Mouse (Mus musculus): ENCODE measurements around the gene Daam2. TPM values are rescaled to one million over a fixed set of nuclear protein-coding genes. Genes with fewer than 3 reads are reported as not detected.

Daam2 gene
- polyA plus RNA-seq, 1 experiment from 2014 or later = 17.3 TPM

DNA sequence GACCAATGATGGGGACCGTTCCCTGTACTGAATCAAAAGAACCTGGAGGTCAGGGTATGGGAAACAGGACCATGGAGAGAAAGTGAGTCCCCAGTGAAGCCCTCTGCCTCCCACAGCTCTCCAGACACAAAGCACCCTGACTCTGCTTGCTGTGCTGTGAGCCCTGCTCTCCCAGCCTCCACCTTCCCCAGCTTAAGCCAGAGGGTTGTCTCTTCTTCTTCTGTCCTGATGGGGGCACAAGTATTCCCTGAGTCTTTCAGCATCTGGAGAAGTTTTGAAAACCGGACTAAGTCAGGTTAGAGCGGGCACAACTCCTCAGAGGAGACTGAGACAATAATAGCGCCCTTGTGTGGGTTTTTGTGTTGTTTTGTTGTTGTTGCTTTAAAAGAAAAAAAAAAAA, 2.2 kb downstream of the Daam2 start:
- Histone ChIP-seq H3K27me3 (no peaks in the 10 kb centered on the region; the same call in 1 of the 2 replicates), H3K9me3 (no peaks in the 10 kb centered on the region), H3K36me3 (no peaks in the 10 kb centered on the region), H3K27ac (peak overlapping the region; percentile 99; the same call in 1 of the 2 replicates), H3K9ac (peak overlapping the region; percentile 89), H3K4me3 (peak overlapping the region; percentile 67), H3K4me2 (peak overlapping the region; percentile 81), H3K4me1 (peaks cover 52% of the 10 kb centered on the region)
- 25% methylated on average over 4 of the region's 4 CpGs for WGBS
- no peak for ATAC-seq (ENCODE audit: insufficient number of reproducible peaks, insufficient read depth, low FRiP score, low TSS enrichment, low read depth)

DNA sequence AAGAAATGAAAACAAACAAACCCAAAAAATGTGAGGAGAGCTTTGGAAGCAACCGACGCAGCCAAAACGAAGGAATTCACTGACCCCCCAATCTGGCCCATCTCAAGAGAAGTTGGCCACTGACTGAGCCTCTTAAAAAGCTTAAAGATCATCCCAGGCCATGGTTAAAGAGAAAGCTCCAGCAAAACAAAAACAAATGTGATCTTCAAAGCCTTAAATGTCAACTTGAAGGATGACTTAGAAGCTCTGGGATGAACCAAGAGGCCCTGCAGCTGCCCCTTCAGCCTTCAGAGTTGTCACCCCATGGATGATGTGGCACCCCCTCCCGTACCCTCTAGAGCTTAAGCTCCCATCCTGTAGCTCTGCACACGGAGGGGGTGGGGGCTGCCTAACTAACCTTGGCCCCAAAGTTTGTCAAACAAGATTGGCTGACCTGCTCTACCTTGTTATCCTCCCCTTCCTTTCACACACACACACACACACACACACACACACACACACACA, 4.3 kb downstream of the Daam2 start:
- ATAC-seq (ENCODE audit: insufficient number of reproducible peaks, insufficient read depth, low FRiP score, low TSS enrichment, low read depth) = no peak

DNA sequence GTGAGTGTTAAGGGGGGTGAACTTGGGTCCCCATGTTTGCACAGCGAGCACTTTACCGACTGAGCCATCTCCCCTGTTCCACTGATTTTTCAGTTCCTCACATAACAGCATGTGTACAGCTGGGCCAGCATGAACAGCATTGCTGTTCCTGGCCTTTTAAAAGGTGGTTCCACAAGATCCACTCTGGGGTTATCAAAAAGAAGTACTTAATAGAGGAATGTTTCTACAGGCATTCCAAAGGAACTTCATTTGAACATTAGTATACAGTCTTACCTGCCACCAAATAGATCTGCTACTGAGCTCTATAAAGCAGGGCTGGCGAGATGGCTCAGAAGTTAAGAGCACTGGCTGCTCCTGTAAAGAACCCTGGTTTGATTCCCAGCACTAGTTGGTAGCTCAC, 8.0 kb downstream of the Daam2 start:
- WGBS = 88% methylated on average over 3 of the region's 3 CpGs
- Histone ChIP-seq H3K27me3 (no peaks in the 10 kb centered on the region), H3K4me3 (no peak overlapping the region), H3K9me3 (no peaks in the 10 kb centered on the region), H3K9ac (no peak overlapping the region), H3K27ac (no peak overlapping the region), H3K4me1 (peaks cover 33% of the 10 kb centered on the region), H3K4me2 (no peak overlapping the region), H3K36me3 (0 out of 2 replicates have a peak, but pooled peaks cover 3% of the 10 kb centered on the region)
- no peak for ATAC-seq (ENCODE audit: insufficient number of reproducible peaks, insufficient read depth, low FRiP score, low TSS enrichment, low read depth)

More for the DNA sequence above, 4.3 kb downstream of the Daam2 start:
- Histone ChIP-seq H3K4me1 (peaks cover 48% of the 10 kb centered on the region), H3K36me3 (no peaks in the 10 kb centered on the region), H3K4me3 (no peak overlapping the region), H3K27ac (no peak overlapping the region), H3K27me3 (no peaks in the 10 kb centered on the region), H3K9me3 (no peaks in the 10 kb centered on the region), H3K9ac (no peak overlapping the region), H3K4me2 (peak overlapping the region; percentile 81)
- WGBS = 45% methylated on average over 5 of the region's 5 CpGs

DNA sequence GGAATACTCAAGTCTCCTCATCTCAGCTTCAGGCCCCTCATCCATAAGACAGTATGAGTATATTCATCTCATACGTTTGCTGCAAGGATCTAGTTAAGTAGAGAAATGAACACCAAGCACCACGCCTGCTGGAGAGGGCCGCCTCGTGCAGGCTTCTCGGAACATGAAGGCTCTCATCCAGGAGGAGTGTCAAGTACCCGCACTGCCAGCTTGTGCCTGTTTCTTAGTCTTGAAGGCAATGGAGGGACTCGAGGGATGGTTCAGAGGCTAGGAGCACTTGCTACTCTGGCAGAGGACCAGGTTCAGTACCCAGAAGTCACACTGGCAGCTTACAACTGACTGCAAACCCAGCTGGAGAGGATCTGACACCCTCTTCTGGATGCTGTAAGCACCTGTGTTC, 12.2 kb downstream of the Daam2 start:
- Histone ChIP-seq H3K4me1 (peaks cover 5% of the 10 kb centered on the region; the same call in 1 of the 2 replicates), H3K4me2 (no peak overlapping the region), H3K9me3 (no peaks in the 10 kb centered on the region), H3K27ac (no peak overlapping the region), H3K27me3 (no peaks in the 10 kb centered on the region), H3K36me3 (peaks cover 23% of the 10 kb centered on the region), H3K9ac (no peak overlapping the region), H3K4me3 (no peak overlapping the region)
- ATAC-seq (ENCODE audit: insufficient number of reproducible peaks, insufficient read depth, low FRiP score, low TSS enrichment, low read depth) = no peak
- whole genome bisulfite sequencing = 71% methylated on average over 7 of the region's 7 CpGs

DNA sequence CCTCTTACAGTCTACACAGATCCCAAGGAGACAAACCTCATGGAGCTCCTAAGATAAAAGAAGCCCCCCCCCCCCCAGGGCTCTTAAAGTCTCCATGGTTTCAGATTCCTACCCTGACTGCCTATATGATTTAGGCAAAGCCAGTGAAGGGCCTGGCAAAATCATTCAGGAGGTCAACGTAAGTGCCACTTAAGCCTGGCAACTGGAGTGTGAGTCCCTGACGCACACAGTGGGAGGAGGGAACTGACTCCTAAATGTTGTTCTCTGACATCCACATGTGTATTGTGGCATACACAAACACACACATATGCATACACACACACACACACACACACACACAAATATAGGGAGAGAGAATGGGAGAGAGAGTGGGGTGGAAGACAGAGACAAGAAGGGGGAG, 12.7 kb downstream of the Daam2 start:
- ATAC-seq (ENCODE audit: insufficient number of reproducible peaks, insufficient read depth, low FRiP score, low TSS enrichment, low read depth) = no peak
- Histone ChIP-seq H3K4me2 (no peak overlapping the region), H3K36me3 (peaks cover 23% of the 10 kb centered on the region), H3K9ac (no peak overlapping the region), H3K4me1 (peaks cover 5% of the 10 kb centered on the region; the same call in 1 of the 2 replicates), H3K27me3 (no peaks in the 10 kb centered on the region), H3K9me3 (no peaks in the 10 kb centered on the region), H3K4me3 (no peak overlapping the region), H3K27ac (no peak overlapping the region)
- 81% methylated on average over 2 of the region's 2 CpGs for WGBS

DNA sequence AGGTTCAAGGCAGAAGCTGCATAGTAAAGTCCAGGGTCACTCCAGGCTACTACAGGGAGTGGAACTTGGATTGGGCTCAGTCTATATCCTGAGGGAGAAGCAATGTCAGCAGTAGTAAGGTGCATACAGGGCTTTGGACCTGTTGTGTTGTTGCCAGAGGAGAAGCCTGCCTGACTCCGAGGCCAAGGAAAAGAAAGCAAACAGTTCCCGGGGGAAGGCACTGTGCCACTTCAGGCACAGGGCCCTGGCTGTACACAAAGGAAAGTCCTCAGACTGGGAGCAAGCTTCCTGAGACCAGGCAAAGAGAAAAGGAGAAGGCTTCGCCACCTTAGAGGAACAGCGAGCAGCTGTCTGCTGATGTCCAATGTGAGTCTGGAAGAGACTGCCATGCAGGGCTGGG, 18.1 kb downstream of the Daam2 start:
- H3K27me3 ChIP-seq = no peaks in the 10 kb centered on the region
- H3K36me3 ChIP-seq = peaks cover 29% of the 10 kb centered on the region
- no peak for ATAC-seq (ENCODE audit: insufficient number of reproducible peaks, insufficient read depth, low FRiP score, low TSS enrichment, low read depth)
- peaks cover 21% of the 10 kb centered on the region for H3K4me1 ChIP-seq
- no peaks in the 10 kb centered on the region for H3K9me3 ChIP-seq
- H3K27ac ChIP-seq = no peak overlapping the region
- no peak overlapping the region for H3K4me3 ChIP-seq
- WGBS = 81% methylated on average over 4 of the region's 4 CpGs
- H3K9ac ChIP-seq = no peak overlapping the region
- H3K4me2 ChIP-seq = no peak overlapping the region

DNA sequence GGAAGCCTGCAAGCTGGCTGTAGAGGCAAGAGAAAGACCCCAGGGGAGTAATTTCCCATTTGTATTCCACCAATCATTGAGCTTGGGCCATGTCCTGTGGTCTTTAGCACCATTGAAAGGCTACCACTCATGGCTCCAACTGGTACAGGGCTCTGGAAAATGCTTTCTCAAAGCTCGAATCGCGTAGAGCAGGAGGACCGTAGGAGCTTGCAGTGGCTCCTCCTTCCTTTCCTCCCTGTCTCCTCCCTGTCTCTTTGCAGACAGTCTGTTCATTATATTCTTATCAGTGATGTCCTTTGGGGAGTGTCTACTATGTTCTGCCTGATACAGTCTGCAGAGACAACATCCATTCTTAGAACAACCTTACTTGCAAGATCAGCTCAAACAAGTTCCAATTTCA, 18.7 kb downstream of the Daam2 start:
- peaks cover 26% of the 10 kb centered on the region for H3K4me1 ChIP-seq
- no peaks in the 10 kb centered on the region for H3K27me3 ChIP-seq
- peaks cover 26% of the 10 kb centered on the region for H3K36me3 ChIP-seq
- H3K4me3 ChIP-seq = no peak overlapping the region
- WGBS = 68% methylated on average over 4 of the region's 4 CpGs
- H3K27ac ChIP-seq = no peak overlapping the region
- H3K4me2 ChIP-seq = no peak overlapping the region
- ATAC-seq (ENCODE audit: insufficient number of reproducible peaks, insufficient read depth, low FRiP score, low TSS enrichment, low read depth) = no peak
- H3K9me3 ChIP-seq = no peaks in the 10 kb centered on the region
- H3K9ac ChIP-seq = no peak overlapping the region

DNA sequence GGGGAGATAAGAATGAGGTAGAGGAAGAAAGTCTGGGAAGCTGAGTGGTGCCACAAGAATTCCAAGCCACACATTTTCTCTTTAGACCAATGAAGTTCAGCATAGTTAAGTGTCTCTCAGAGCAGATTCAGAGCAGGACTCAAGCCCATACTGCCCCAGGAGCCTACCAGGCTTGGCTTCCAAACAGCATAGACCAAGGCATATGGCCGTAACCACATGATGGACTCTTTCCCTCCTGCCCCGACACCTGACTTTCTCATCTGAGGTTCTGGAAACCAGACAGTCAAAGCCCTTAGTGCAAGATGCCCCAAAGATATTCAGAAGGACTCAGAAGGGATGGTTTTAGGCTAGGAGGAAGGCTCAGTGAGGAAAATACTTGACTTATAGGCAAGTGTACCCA, 19.6 kb downstream of the Daam2 start:
- Histone ChIP-seq H3K4me3 (no peak overlapping the region), H3K36me3 (peaks cover 20% of the 10 kb centered on the region), H3K9ac (no peak overlapping the region), H3K9me3 (no peaks in the 10 kb centered on the region), H3K4me2 (no peak overlapping the region), H3K4me1 (peaks cover 35% of the 10 kb centered on the region), H3K27me3 (no peaks in the 10 kb centered on the region), H3K27ac (no peak overlapping the region)
- 96% methylated on average over 2 of the region's 2 CpGs for WGBS
- no peak for ATAC-seq (ENCODE audit: insufficient number of reproducible peaks, insufficient read depth, low FRiP score, low TSS enrichment, low read depth)

DNA sequence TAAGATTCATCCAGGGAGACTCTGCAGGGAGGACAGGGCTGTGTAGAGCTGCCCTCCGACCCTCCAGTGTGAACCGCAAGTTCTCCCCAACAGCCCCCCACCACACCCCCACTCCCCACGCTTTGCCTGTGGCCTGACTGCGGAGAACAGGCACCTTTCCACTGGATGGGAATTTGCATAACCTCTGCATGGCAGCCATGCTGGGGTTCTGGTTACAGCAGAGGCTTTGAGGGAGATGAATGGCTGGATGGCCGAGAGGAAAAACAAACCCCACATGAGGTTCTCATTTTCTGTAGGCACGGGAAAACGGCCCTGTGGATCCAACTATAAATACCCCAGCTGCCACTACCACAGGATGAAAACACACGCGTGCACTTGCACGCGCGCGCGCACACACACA, 23.4 kb downstream of the Daam2 start:
- Histone ChIP-seq H3K36me3 (peaks cover 11% of the 10 kb centered on the region), H3K9me3 (no peaks in the 10 kb centered on the region), H3K4me2 (peak overlapping the region; percentile 42), H3K27ac (peak overlapping the region; percentile 91), H3K4me3 (no peak overlapping the region), H3K4me1 (peaks cover 60% of the 10 kb centered on the region), H3K9ac (peak overlapping the region; percentile 7; the same call in 1 of the 2 replicates), H3K27me3 (no peaks in the 10 kb centered on the region)
- 30% methylated on average over 14 of the region's 14 CpGs for WGBS
- peak; percentile 69; the same call in 1 of the 2 replicates for ATAC-seq (ENCODE audit: insufficient number of reproducible peaks, insufficient read depth, low FRiP score, low TSS enrichment, low read depth)

DNA sequence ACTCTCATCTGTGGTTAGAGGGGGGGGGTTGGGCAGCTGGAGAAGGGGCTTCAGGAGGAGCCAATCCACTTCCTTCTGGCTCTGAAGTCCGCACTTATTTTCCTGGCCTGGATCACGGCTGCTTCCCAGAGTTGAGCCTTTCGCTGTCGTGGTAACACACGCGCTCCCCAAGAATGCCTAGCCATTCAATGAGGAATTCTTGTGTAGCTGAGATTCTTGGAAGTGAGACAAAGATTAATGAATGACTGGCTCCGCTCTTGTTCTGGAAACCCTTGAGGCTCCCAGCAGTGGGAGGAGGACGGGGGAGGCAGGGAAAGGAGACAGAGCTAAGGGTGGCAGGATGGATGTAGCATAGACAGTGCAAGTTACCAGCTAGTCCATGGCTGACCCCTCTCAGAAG, 24.9 kb downstream of the Daam2 start:
- H3K4me2 ChIP-seq = 0 out of 2 replicates have a peak overlapping the region, but pooled peaks have one; percentile 2
- peaks cover 72% of the 10 kb centered on the region for H3K4me1 ChIP-seq
- ATAC-seq (ENCODE audit: insufficient number of reproducible peaks, insufficient read depth, low FRiP score, low TSS enrichment, low read depth) = peak; percentile 12; the same call in 1 of the 2 replicates
- H3K36me3 ChIP-seq = peaks cover 7% of the 10 kb centered on the region; the same call in 1 of the 2 replicates
- whole genome bisulfite sequencing = 18% methylated on average over 8 of the region's 8 CpGs
- H3K27me3 ChIP-seq = no peaks in the 10 kb centered on the region
- H3K27ac ChIP-seq = peak overlapping the region; percentile 91
- no peak overlapping the region for H3K4me3 ChIP-seq
- H3K9ac ChIP-seq = no peak overlapping the region
- no peaks in the 10 kb centered on the region for H3K9me3 ChIP-seq

DNA sequence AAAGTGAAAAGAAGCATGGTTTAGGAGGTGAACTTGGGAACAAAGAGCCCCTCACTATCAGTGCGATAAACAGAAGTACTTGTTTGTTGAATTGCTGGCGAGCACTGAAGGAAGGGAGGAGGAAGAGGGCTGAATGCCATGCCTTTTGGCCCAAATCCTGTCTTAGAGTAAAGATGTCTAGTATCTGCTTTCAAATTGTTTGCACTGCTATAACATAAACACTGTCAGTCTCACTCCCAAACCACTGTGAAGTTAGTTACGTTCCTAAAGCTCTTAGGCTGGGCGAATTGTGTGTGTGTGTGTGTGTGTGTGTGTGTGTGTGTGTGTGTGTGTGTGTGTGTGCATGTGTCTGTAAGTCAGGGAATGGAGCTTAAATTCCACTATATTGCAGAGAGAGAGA, 28.6 kb downstream of the Daam2 start:
- no peaks in the 10 kb centered on the region for H3K27me3 ChIP-seq
- H3K9ac ChIP-seq = no peak overlapping the region
- peaks cover 48% of the 10 kb centered on the region for H3K4me1 ChIP-seq
- WGBS = 55% methylated on average over 4 of the region's 4 CpGs
- H3K4me3 ChIP-seq = no peak overlapping the region
- H3K36me3 ChIP-seq = peaks cover 39% of the 10 kb centered on the region
- H3K27ac ChIP-seq = no peak overlapping the region
- H3K9me3 ChIP-seq = no peaks in the 10 kb centered on the region
- H3K4me2 ChIP-seq = no peak overlapping the region
- ATAC-seq (ENCODE audit: insufficient number of reproducible peaks, insufficient read depth, low FRiP score, low TSS enrichment, low read depth) = no peak

DNA sequence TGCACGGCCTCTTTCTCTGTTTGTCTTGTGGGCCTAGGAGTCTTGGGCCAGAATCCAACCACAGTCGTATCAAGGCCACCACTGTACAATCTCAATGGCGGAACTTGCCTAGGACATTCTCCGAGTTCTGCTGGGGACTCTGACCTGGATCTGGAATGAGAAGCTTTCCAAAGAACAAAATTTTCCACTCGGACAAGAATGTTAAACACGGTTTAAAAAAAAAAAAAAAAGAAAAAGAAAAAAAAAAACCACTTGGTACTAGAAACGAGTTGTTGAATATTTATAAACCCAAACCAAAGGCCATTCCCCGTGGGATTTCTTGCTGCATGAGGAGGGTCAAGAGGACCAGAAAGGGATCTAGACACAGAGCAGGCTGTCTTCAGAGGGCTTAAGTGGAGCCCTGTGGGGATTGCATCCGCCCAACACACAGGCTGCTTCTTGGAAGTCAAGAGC, 29.9 kb downstream of the Daam2 start:
- no peak overlapping the region for H3K4me3 ChIP-seq
- peaks cover 39% of the 10 kb centered on the region for H3K36me3 ChIP-seq
- H3K4me1 ChIP-seq = peaks cover 35% of the 10 kb centered on the region
- no peak for ATAC-seq (ENCODE audit: insufficient number of reproducible peaks, insufficient read depth, low FRiP score, low TSS enrichment, low read depth)
- no peak overlapping the region for H3K9ac ChIP-seq
- H3K4me2 ChIP-seq = no peak overlapping the region
- no peaks in the 10 kb centered on the region for H3K27me3 ChIP-seq
- no peaks in the 10 kb centered on the region for H3K9me3 ChIP-seq
- WGBS = 74% methylated on average over 9 of the region's 9 CpGs
- peak overlapping the region; percentile 11; the same call in 1 of the 2 replicates for H3K27ac ChIP-seq

All from embryonic facial prominence, embryonic 13.5 days (tissue).